Mouse (Mus musculus): ENCODE results near the gene Gm10277. TPM values are rescaled to one million over a fixed set of nuclear protein-coding genes. Genes with fewer than 3 reads are reported as not detected.

Gene Gm10277
- polyA plus RNA-seq, 1 experiment, result 0.07 TPM

Other genes starting within 250 kb of the Gm10277 start
- 7.6 and 9.8 TPM in 2 replicates for gene Taok1, start 179.9 kb downstream of the Gm10277 start, polyA plus RNA-seq (2012; rRNA removed)
- gene Nufip2, start 101.6 kb downstream of the Gm10277 start, polyA plus RNA-seq (2012; rRNA removed), result 10.4 and 11.1 TPM in 2 replicates
- not detected in 2 replicates for gene Cryba1, start 62.5 kb downstream of the Gm10277 start, polyA plus RNA-seq (2012; rRNA removed)
- gene Myo18a, start 24.5 kb downstream of the Gm10277 start, polyA plus RNA-seq (2012; rRNA removed), result 23.5 and 24.5 TPM in 2 replicates
- 7.4 and 9.6 TPM in 2 replicates for gene Pipox, start 106.3 kb upstream of the Gm10277 start, polyA plus RNA-seq (2012; rRNA removed)
- 1.2 and 1.3 TPM in 2 replicates for gene Sez6, start 143.1 kb upstream of the Gm10277 start, polyA plus RNA-seq (2012; rRNA removed)
- 33.5 and 45.5 TPM in 2 replicates for gene Phf12, start 195.0 kb upstream of the Gm10277 start, polyA plus RNA-seq (2012; rRNA removed)
- 3.3 TPM in 2 replicates for gene Dhrs13, start 244.5 kb upstream of the Gm10277 start, polyA plus RNA-seq (2012; rRNA removed)

All from gonadal fat pad, adult 2 months (tissue).